Mouse (Mus musculus): Measurements from ENCODE around the gene Spats2. TPM values are rescaled to one million over a fixed set of nuclear protein-coding genes. Genes with fewer than 3 reads are reported as not detected.
"Not testable (repeated sequence)": the region's sequence is repeated elsewhere in the genome, so short reads cannot be mapped to it uniquely, and the experiment has no call there.

Spats2 gene
- polyA plus RNA-seq, 1 experiment = 25.4 TPM

- H3ac ChIP-seq (ENCODE audit: control insufficient read depth, insufficient read length, low read depth) = peak within 1 kb of the TSS; percentile 67
- peaks cover 25% of the 10 kb centered on the region for H3K79me2 ChIP-seq (ENCODE audit: control insufficient read depth, insufficient read depth)
- H3K27me3 ChIP-seq (ENCODE audit: control insufficient read depth, insufficient read depth, insufficient read length) = no peaks in the 10 kb centered on the region
- H3K79me3 ChIP-seq (ENCODE audit: low read depth) = peaks cover 3% of the 10 kb centered on the region
- TF ChIP-seq MAX (IDR thresholded peaks at IDR 0.05) (peak; percentile 78), CTCF (IDR thresholded peaks at IDR 0.05; ENCODE audit: control insufficient read depth, insufficient read depth, insufficient read length) (no peak)
- H3K4me3 ChIP-seq (ENCODE audit: insufficient read depth, poor library complexity, severe bottlenecking) = peak within 1 kb of the TSS; percentile 66
- H3K36me3 ChIP-seq (ENCODE audit: control insufficient read depth, insufficient read depth) = peaks cover 27% of the 10 kb centered on the region
These were observed 126.1 kb downstream of the Spats2 start, which contains the start of gene Mcrs1 for GRCm38 (mm10) chr15:99251626-99252380. TSS of gene Mcrs1 (minus strand) at chr15:99251961.

GRCm38 (mm10) chr15:99252381-99253174 lies 126.9 kb downstream of the Spats2 start:
- peak overlapping the region; percentile 63 for H3ac ChIP-seq (ENCODE audit: control insufficient read depth, insufficient read length, low read depth)
- H3K36me3 ChIP-seq (ENCODE audit: control insufficient read depth, insufficient read depth) = peaks cover 20% of the 10 kb centered on the region
- no peaks in the 10 kb centered on the region for H3K27me3 ChIP-seq (ENCODE audit: control insufficient read depth, insufficient read depth, insufficient read length)
- peak overlapping the region; percentile 66 for H3K4me3 ChIP-seq (ENCODE audit: insufficient read depth, poor library complexity, severe bottlenecking)
- H3K79me2 ChIP-seq (ENCODE audit: control insufficient read depth, insufficient read depth) = peaks cover 25% of the 10 kb centered on the region
- peaks cover 3% of the 10 kb centered on the region for H3K79me3 ChIP-seq (ENCODE audit: low read depth)
- TF ChIP-seq MYOD1 (IDR thresholded peaks at IDR 0.05; ENCODE audit: control insufficient read depth, insufficient read length, low read depth) (no peak), FOSL1 (IDR thresholded peaks at IDR 0.05; ENCODE audit: insufficient read depth, low read length, poor library complexity, severe bottlenecking) (no peak), CTCF (IDR thresholded peaks at IDR 0.05; ENCODE audit: control insufficient read depth, insufficient read depth, insufficient read length) (no peak), CEBPB (IDR thresholded peaks at IDR 0.05; ENCODE audit: low read depth) (no peak), MYOG (IDR thresholded peaks at IDR 0.05; ENCODE audit: control insufficient read depth, extremely low read depth, insufficient read length) (no peak), USF1 (IDR thresholded peaks at IDR 0.05; ENCODE audit: low read depth) (no peak), MAX (IDR thresholded peaks at IDR 0.05) (no peak)

GRCm38 (mm10) chr15:99253175-99253479 lies 127.4 kb downstream of the Spats2 start:
- H3K79me3 ChIP-seq (ENCODE audit: low read depth); H3ac ChIP-seq (ENCODE audit: control insufficient read depth, insufficient read length, low read depth); H3K27me3 ChIP-seq (ENCODE audit: control insufficient read depth, insufficient read depth, insufficient read length); H3K4me3 ChIP-seq (ENCODE audit: insufficient read depth, poor library complexity, severe bottlenecking): not testable (repeated sequence)
- Histone ChIP-seq H3K79me2 (ENCODE audit: control insufficient read depth, insufficient read depth) (peaks cover 25% of the 10 kb centered on the region), H3K36me3 (ENCODE audit: control insufficient read depth, insufficient read depth) (peaks cover 14% of the 10 kb centered on the region)

GRCm38 (mm10) chr15:99253772-99254171 lies 128.1 kb downstream of the Spats2 start:
- Histone ChIP-seq H3K36me3 (ENCODE audit: control insufficient read depth, insufficient read depth) (peaks cover 8% of the 10 kb centered on the region), H3K4me3 (ENCODE audit: insufficient read depth, poor library complexity, severe bottlenecking) (no peak overlapping the region), H3K79me2 (ENCODE audit: control insufficient read depth, insufficient read depth) (peaks cover 25% of the 10 kb centered on the region), H3ac (ENCODE audit: control insufficient read depth, insufficient read length, low read depth) (no peak overlapping the region), H3K27me3 (ENCODE audit: control insufficient read depth, insufficient read depth, insufficient read length) (no peaks in the 10 kb centered on the region), H3K79me3 (ENCODE audit: low read depth) (peaks cover 3% of the 10 kb centered on the region)
- TF ChIP-seq CEBPB (IDR thresholded peaks at IDR 0.05; ENCODE audit: low read depth) (no peak), CTCF (IDR thresholded peaks at IDR 0.05; ENCODE audit: control insufficient read depth, insufficient read depth, insufficient read length) (no peak), USF1 (IDR thresholded peaks at IDR 0.05; ENCODE audit: low read depth) (no peak), MYOD1 (IDR thresholded peaks at IDR 0.05; ENCODE audit: control insufficient read depth, insufficient read length, low read depth) (no peak), FOSL1 (IDR thresholded peaks at IDR 0.05; ENCODE audit: insufficient read depth, low read length, poor library complexity, severe bottlenecking) (no peak), MYOG (IDR thresholded peaks at IDR 0.05; ENCODE audit: control insufficient read depth, extremely low read depth, insufficient read length) (no peak), MAX (IDR thresholded peaks at IDR 0.05) (no peak)

GRCm38 (mm10) chr15:99254477-99255005 lies 128.8 kb downstream of the Spats2 start:
- TF ChIP-seq CEBPB (IDR thresholded peaks at IDR 0.05; ENCODE audit: low read depth) (no peak), MYOD1 (IDR thresholded peaks at IDR 0.05; ENCODE audit: control insufficient read depth, insufficient read length, low read depth) (no peak), MYOG (IDR thresholded peaks at IDR 0.05; ENCODE audit: control insufficient read depth, extremely low read depth, insufficient read length) (no peak), CTCF (IDR thresholded peaks at IDR 0.05; ENCODE audit: control insufficient read depth, insufficient read depth, insufficient read length) (no peak)
- Histone ChIP-seq H3K4me3 (ENCODE audit: insufficient read depth, poor library complexity, severe bottlenecking) (no peak overlapping the region), H3K36me3 (ENCODE audit: control insufficient read depth, insufficient read depth) (peaks cover 5% of the 10 kb centered on the region), H3K79me2 (ENCODE audit: control insufficient read depth, insufficient read depth) (peaks cover 19% of the 10 kb centered on the region), H3ac (ENCODE audit: control insufficient read depth, insufficient read length, low read depth) (no peak overlapping the region), H3K27me3 (ENCODE audit: control insufficient read depth, insufficient read depth, insufficient read length) (no peaks in the 10 kb centered on the region), H3K79me3 (ENCODE audit: low read depth) (peaks cover 3% of the 10 kb centered on the region)

- no peaks in the 10 kb centered on the region for H3K27me3 ChIP-seq (ENCODE audit: control insufficient read depth, insufficient read depth, insufficient read length)
- peaks cover 11% of the 10 kb centered on the region for H3K79me2 ChIP-seq (ENCODE audit: control insufficient read depth, insufficient read depth)
- H3K4me3 ChIP-seq (ENCODE audit: insufficient read depth, poor library complexity, severe bottlenecking) = no peak overlapping the region
- H3K79me3 ChIP-seq (ENCODE audit: low read depth) = peaks cover 3% of the 10 kb centered on the region
- no peaks in the 10 kb centered on the region for H3K36me3 ChIP-seq (ENCODE audit: control insufficient read depth, insufficient read depth)
- TF ChIP-seq USF1 (IDR thresholded peaks at IDR 0.05; ENCODE audit: low read depth) (no peak), FOSL1 (IDR thresholded peaks at IDR 0.05; ENCODE audit: insufficient read depth, low read length, poor library complexity, severe bottlenecking) (no peak), CTCF (IDR thresholded peaks at IDR 0.05; ENCODE audit: control insufficient read depth, insufficient read depth, insufficient read length) (no peak), MAX (IDR thresholded peaks at IDR 0.05) (no peak), MYOD1 (IDR thresholded peaks at IDR 0.05; ENCODE audit: control insufficient read depth, insufficient read length, low read depth) (no peak), MYOG (IDR thresholded peaks at IDR 0.05; ENCODE audit: control insufficient read depth, extremely low read depth, insufficient read length) (no peak), CEBPB (IDR thresholded peaks at IDR 0.05; ENCODE audit: low read depth) (no peak)
- no peak overlapping the region for H3ac ChIP-seq (ENCODE audit: control insufficient read depth, insufficient read length, low read depth)
These were observed 129.6 kb downstream of the Spats2 start for GRCm38 (mm10) chr15:99255241-99255749.

Data from C2C12 (cell line).